Mouse (Mus musculus): ENCODE results near the gene Kmt2a.

Gene Kmt2a

DNA sequence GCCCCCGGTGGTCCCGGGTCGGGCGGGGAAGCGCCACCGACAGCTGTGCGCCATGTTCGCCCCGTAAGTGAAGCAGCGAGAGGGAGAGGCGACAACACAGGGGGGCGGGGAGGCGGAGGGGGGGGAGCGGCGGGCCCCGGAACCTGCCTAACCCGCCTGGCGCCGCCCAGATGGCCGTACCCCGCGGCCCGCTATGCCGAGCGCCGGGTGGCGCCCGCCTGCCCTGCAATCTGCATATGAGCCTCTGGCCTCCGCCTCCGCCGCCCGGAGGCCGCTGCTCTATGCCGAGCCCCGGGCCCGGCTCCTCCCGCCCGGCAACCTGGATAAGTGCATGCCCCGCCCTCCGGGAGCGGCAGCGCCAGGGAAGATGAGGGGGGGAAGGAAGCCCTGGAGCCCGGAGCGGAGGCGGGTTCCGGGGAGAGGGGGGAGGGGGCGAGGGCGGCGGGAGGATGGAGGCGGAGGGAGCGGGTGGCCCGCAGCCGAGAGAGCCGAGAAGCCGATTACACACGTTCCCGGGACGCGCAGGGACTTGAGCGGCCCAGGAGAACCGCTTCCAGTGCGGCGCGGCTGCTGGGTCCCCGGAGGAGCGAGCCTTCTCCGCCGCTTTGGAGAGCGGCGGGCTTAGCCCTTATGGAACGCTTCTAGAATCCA lies at the start of gene Kmt2a:
Gene Kmt2a (minus strand): TSS at position 76 of the 651 bp plus-strand sequence.
- peak; percentile 100 for DNase-seq

DNA sequence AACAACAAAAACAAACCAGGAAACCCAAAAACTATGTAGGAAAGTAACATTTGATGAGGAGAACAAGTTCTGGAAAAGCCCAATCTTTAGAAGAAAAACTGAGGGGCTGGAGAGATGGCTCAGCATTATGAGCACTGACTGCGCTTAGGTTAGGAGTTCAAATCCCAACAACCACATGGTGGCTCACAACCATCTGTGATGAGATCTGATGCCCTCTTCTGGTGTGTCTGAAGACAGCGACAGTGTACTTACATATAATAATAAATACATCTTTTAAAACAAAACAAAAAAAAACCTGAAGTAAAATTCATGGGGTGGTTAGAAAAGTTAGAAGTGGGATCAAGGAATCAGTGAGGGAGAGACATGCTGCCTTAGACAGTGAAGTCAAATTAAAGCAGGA lies 40.4 kb upstream of the Kmt2a start:
- DNase-seq = no peak

DNA sequence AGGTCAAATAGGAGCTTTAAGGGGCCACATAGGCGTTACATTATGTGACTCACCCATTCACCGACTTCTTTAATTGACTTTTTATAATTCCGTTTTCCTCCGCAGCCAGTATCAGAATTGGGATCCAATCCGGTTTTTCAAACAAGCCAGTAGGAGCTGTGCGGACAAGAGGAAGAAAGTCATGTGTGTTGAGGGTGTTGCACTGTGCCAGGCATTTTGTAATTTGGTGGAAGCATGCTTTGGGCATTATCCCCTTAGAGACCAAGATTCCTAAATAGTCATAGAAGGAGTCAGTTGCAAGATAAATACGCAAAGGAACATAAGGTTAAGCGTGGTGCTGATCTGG lies 40.0 kb upstream of the Kmt2a start:
- DNase-seq = peak; percentile 71 to 86

DNA sequence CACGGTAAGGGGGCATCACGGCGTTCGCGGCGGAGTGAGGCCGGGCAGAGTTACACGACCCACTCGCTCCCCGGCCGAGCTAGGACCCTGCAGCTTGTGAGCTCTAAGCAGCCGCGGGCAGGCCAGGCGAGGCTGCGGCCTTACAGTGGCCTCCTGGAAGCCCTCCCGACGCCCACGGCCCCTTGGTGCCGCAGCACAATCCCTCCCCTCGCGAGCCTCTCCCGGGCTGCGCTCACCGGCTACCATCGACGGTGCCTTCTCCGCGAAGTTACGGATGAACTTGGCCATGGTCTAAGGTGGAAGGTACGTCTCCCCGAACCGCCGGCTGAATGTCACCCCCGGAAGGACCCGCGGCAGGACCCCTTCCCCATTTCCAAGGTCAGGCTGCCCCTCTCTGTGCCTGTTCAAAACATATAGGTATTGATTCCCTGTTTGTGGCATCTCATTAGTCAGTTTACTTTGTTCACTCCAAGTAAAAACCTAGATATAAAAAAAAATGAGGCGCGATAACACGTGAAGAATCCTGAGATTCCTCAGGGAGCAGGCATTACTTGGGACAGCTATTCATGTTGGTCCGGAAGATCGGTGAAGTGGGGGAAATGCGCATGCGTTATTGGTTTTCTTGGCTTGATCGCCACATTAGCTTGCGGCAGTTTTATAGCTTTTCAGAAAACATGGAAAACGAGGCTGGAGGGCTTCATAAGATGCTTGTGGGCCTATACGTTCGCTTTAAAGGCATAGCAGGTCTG lies 39.5 kb upstream of the Kmt2a start, which contains the start of gene Atp5l:
Gene Atp5l (minus strand): TSS at position 369 of the 749 bp plus-strand sequence.
- DNase-seq = peak; percentile 86 to 88

DNA sequence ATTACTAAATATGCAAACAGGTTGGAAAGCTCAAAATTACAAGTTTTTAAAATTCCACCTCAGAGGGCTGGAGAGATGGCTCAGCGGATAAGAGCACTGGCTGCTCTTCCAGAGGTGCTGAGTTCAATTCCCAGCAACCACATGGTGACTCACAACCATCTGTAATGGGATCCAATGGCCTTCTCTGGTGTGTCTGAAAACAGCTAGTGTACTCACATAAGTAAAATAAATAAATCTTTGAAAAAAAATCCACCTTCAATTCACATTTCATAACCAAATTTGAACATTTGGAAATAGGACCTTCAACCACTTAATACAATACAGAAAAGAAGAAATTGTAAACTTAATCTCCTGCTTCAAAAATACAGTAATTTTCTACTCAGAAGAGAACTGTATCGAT lies 38.5 kb upstream of the Kmt2a start:
- DNase-seq = no peak

DNA sequence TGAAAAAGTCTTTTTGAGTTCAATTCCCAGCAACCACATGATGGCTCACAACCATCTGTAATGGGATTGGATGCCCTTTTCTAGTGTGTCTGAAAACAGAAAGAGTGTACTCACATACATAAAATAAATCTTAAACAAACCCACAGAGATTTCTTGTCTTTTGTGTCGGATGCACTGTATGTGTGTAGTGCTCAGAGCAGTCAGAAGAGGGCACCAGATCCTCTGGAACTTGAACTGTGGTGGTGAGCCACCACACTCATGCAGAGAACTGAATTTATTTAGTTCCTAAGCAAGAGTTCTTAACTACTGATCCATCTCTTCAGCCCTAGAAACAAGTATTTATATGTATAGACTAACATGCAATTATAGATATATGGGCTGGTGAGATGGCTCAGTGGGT lies 35.1 kb upstream of the Kmt2a start:
- peak; percentile 53 to 74 for DNase-seq

DNA sequence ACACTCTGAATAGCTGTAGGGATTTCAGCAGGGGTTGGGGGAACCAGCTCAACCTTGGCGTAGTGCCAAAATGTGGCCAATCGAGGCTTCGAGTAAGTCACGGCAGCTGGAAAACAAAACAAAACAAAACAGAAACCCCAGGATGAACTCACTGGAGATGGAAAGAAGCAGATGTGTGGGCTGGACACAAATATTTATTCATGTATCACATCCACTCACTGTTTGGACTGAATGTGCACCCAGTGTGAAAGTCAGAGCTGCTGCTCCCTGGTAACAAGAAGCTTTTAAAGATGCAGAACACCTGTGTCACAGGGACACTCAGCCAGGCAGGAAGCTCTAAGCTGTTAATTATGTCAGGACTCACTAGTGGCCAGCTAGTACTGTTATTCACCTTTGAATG lies 33.6 kb upstream of the Kmt2a start:
- no peak for DNase-seq

DNA sequence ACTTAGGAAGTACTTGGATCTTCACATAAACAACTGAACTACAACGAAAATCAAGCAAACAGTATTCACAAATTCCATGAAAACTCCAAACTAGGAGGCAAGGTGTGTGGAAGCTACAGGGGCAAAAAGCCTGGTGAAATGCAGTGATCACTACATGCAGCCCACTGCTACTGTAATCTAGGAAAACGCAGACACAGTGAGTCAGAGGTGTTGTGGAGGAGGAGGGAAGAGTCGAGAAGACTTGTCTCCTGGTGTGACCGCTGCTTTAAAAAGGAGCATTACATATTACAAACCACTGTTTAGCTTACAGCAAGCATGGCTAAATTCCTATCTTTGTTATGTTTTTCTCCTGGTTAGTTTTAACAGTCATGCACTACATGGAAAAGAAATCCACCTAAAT lies 30.3 kb upstream of the Kmt2a start:
- no peak for DNase-seq

DNA sequence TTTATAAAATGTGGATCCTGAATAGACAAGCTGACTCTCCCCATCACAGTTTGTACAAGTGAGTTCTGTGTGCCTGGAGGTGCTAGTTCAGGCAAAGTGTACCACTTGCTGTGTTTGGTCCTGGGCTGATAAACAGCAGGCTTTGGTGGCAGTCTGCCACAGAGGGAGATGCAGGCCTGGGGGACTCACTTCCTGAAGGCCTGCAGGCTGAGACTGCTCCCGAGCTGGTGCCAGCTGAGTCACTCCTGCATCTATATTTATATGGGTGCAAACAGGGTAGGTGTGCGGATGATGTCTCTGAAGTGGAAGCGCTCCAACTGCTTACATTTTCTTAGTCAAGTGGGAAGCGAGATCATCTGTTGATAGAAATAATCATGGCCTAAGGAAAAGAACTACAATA lies 24.5 kb upstream of the Kmt2a start:
- DNase-seq = peak; percentile 54 to 66

DNA sequence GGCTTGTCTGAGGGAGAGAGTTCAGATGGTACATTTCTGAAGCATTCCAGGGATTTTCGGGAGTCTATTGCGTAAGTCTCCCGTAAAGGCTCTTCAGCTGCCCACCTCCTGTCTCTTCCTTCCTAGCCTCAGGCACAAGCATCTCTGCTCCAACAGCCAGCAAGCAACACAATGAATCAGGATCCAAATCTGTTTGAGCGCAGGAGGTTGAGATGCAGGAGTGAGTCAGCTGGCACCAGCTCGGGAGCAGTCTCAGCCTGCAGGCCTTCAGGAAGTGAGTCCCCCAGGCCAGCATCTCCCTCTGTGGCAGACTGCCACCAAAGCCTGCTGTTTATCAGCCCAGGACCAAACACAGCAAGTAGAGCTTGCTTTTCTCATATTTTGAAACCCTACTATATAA lies 23.9 kb upstream of the Kmt2a start:
- peak; percentile 84 to 89 for DNase-seq

DNA sequence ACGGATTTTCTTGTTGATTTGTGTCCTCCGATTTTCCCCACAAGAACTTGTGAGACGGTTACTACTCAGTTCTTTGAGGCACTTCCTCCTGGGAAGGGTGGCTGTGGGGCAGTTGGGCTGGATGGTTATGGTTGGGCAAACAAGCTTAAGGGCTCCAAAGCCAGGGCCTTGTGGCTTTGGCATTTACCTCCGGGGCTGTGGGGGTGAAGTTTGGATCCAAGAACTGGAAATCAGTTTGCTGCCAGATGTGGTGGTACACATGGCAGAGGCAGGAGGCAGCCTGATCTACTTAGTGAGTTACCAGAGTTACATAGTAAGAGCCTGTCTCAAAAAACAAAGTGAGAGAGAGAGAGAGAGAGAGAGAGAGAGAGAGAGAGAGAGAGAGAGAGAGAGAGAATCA lies 22.8 kb upstream of the Kmt2a start:
- DNase-seq = no peak

DNA sequence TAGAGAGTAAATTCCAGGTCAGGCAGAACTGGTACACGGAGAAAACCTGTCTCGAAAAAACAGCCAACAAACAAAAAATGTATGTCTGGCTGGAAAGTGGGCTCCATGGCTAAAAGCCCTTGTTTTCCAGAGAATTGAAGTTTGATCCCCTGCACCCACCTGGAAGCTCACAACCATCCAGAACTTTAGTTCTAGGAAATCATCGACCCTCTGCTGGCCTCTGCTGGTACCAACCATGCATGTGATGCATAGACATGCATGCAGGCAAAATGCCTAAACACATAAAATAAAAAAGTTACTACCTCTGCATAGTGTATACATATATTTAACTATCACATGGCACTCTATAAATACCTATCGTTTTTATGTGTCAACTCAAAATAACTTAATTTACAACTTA lies 19.3 kb upstream of the Kmt2a start:
- DNase-seq = no peak

DNA sequence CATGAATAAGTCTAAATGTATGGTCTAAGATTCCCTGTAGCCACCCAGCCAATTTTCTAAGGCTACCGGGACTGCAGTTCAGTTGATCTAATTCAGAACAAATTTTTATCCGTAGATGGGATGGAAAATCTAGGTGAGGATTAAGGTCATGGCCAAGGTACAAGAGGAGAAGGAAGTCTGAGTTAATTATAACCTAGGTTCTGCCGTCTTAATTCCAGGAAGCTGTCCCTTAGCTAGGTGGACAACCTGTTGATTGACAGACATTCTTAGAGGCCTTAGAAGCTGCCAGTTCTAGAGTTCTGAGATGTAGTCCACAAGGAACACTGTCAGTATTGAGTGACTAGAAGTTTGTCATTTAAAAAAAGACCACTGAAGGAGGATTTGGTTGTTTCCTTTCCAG lies 18.6 kb upstream of the Kmt2a start:
- DNase-seq = no peak

DNA sequence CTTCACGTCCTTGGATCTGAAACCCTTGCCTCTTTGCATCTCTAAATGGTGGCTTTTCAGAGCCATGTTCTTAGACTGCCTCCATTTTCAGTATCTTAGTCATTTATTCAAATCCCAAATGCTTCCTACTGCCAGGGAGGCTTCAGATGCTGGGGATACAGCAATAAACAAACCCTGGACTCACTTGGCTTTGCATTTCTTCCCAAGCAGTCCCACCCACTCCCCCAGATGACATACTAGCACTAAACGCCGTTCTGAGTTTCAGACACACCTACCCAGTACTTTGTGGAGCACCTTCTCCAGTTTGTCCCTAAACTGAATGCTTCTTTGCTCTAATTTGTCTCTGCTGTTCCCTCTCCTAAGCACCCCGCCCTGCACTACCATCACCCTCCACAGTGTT lies 15.9 kb upstream of the Kmt2a start:
- DNase-seq = no peak

DNA sequence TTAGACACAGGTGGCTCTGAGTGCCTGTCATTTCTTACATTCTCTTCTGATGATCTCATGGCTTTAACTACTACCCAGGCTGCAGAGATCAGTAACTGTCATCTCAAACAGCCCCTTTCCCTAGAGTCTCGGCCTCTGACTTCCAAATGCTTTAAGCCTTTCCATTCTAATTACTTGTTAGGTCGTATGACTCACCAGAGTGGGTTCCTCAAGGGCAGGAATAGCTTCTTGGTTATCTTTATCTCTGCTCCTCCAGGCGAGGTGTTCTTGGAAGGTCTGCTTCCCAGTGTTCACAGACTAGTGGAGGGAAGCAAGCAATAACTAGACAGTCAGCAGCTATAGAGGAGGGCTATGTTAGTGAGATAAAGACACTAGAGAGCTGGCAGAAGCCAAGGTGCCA lies 11.6 kb upstream of the Kmt2a start:
- DNase-seq = no peak

DNA sequence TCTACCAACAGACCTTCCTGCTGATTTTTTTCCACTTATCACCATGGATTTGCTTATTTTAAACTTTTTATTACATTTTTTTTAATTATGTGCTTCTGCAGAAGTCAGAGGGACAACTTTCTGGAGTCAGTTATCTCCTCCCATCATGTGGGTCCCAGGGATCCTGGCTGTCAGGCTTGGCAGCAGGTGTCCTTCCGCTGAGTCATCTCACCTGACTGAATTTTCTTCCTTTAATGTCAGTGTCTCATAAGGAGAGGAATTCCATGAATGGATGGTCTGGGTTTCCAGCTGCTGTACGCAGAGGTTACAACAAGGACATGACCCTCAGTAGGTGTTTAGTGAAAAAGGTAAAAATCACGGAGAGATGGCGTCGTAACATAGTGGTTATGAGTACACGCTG lies 10.1 kb upstream of the Kmt2a start:
- DNase-seq = no peak

DNA sequence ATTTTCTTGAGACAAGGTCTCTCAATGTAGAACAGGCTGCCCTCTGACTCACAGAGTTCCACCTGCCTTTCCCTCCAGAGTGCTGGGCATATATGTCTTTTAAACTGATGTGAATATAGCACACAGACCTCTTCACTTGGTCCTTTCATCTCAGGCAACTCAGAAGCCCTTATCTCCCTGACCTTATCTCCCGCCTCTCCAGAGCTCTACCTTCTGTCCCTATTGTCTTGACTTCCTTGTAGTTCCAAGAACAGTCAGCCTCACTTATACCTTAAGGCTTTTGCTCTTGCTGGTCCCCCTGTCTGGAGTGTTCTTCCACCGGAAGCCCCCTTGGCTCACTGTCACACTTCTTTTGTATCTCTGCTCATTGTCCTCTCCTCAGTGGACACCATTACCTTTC lies 9.0 kb upstream of the Kmt2a start:
- DNase-seq = no peak

DNA sequence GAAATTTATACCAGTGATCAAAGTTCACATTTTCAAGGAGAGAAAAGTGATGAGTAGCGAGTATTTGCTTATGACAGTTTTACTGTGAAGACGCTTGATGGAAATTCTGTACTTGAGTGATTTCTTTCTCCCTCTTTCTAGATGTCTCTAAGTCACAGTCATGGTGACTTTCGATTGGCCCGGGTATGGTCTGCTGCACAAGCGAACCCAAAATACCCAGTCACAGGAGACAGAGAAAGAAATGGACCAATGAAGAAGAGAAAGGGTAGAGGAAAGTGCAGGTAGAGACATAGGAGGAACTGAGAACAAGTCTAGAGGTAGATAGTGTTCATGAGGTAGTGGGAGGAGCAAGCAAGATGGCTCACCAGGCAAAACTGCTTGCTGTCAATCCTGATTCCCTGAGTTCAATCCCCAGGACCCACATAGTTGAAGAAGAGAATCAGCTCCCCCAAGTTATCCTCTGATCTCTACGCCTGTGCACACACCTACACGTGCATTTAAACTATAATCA lies 7.1 kb upstream of the Kmt2a start:
- DNase-seq = no peak

DNA sequence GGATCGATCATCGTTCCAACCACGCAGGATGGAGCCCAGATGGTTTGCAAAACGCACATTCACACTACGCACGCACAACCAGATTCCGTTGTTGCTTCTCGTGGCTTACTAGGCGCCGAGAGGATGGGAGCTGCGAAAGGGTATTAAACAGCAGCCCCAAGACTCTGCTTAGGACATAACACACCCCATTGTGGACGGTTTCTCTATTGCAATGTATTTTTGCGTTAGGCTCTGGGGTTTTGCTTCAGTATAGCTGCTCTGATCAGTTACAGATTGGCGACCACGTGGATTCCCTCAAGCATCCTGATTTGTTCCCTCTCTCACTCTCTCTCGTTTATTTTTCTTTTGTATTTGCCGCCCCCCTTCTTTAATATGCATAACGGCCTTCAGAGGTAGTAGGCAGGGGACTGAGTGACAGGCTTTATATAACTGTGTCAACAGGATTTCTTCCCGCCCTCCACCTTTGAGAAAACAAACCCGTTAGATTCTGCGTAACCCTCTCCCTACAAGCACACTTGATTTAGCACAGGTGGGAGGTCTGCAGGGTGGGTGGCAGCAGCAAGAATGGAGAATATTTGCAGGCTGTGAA lies 2.0 kb upstream of the Kmt2a start:
- DNase-seq = peak; percentile 58 to 59

DNA sequence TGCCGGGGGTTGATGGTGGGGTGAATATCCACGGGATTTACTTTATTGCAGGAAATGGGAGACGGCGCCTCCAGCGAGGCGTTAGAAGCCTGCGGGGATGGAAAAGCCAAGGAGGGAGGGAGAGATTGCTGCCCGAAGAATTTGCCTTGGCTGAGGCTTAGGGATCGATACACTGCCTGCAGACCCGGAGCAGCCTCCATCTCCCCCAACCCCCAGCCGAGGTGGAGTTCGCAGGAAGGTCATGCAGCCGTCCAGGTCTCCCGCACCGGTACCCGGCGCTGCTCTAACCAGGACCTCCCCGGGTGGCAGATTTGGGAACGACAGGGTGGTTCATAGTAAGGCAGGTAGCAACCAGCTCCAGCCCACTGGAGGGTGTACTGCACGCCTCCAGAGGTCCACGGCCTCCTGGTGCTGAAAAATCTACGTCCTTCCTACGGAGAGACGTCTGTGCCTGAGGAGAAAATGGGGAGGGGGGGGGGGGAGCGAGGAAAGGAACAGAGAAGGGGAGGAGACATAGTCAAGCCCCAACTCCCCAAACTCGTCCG lies 1.4 kb upstream of the Kmt2a start:
- DNase-seq = peak; percentile 69 to 71

DNA sequence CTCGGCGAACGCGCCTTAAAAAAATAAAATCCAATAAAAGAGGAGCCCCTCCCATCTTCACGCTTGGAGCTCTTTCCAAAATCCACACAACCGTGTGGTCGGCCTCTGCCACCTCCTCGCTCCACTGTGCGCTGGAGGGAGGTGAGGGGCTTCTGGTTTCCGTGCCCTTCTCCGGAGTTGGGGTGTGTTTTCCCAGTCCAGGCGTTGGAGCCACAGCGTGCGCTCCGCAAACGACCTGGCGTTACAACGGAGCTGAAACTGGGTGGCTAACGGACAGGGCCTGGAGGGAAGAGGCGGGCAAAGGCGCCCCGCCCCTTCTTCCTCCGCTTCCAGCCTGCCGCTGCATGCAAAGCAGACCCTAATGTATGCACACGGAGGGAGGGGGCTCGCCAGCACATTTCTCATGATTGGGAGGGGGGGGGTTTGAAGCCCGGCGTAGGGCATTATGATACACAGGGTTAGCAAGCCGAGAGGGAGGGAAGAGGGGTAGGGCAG lies 892 bp upstream of the Kmt2a start:
- peak; percentile 83 to 87 for DNase-seq

DNA sequence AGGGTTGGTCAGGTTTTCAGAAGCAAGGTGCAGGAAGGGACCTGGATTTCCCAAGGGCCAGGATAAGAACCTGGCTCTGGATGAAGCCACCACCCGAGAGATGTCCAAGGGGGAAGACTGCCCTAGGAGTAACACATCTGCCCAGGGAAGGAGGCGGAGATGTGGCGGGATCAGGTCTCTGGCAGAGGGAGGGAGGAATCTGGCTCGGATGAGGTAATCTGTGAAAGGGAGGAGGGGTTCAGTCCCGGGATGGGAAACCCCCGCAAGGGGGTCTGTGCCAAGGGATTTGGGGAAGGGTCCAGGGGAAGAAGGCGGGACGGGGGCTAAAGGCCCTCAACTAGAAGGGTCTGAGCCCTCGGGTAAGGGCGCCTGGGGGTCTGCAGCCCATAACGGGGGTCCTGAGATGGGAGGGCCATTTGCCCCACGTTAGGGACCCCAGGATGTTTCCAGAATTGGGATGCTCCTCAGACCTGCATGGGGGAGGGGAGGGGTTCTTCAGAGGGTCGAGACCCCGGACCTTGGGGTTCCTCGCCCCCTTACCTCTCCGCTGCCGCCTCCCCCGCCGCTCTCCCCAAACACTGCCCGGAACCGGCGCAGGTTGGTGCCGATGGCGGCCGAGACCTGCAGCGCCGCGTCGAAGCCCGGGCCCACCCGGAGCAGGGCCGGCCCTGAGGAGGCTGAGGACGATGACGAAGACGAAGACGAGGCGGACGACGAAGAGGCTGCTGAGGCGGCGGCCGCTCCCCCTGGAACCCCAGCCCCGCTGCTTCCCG lies 601 bp downstream of the Kmt2a start:
- no peak for DNase-seq
